Mouse (Mus musculus) forelimb bud, embryonic 11.5 days (tissue): ENCODE results near the gene St13.
A peak's percentile ranks its signal among the peaks of the same experiment; 100 is the strongest.

Experiments used
- DNase-seq: peaks from one replicate; pipeline ENCODE4 v3.0.0-alpha.2; 2012; ENCODE audit warnings: low read depth, low spot score

St13 gene

DNA sequence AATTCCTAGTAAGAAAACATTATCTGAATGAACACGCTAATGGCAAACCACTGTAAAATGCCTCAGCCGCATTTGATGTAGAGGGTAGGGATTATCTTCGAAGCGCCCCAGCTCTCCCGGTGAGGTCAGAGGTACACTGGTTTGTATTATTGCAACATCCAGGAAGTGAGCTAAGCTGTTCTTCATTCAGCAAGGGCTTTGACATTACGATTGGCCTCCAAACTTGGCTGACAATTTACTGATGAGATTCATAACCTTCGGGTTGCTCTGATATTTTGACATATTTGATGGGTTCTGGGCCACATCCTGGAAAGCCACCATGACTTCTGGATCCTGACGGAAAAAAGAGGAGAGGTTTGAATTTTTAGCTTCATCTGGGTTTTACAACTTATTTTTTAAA is 34.6 kb downstream of the St13 start:
- no peak for DNase-seq

GRCm38 (mm10) chr15:81364271-81364670 is 35.6 kb downstream of the St13 start:
- no peak for DNase-seq

GRCm38 (mm10) chr15:81362501-81362900 is 37.4 kb downstream of the St13 start:
- DNase-seq: no peak

DNA sequence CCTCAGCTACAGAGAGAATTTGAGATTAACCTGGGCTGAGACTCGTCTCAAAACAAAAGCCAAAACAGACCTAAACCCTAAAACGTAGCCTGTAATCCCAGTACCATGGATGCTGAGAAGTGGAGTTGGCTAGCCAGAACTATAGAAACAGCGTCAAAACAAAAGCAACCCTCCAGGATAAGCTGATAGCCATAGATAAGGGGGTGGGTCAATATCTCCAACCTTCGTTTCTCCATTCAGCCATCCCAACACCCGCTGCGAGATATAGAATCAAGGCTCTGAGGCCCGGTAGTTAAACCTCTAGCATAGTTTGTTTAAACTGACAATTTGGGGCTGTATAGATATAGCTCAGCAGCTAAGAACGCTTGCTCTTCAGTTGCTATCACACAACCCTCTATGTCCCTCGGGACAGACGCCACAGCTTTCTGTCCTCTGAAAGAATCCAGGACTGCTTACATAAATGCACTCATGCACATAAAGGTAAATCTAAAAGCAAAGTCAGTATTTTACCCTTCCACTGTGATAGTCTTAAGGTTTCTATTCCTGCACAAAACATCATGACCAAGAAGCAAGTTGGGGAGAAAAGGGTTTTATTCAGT is 38.4 kb downstream of the St13 start:
- no peak for DNase-seq

GRCm38 (mm10) chr15:81361022-81361404 is 38.9 kb downstream of the St13 start:
- no peak for DNase-seq

- DNase-seq: peak; percentile 96
Observed at GRCm38 (mm10) chr15:81360345-81361021, 39.4 kb downstream of the St13 start, which contains the start of gene Slc25a17. Gene Slc25a17 (minus strand): TSS chr15:81360812.

- DNase-seq: no peak
Observed at GRCm38 (mm10) chr15:81359421-81359820, 40.5 kb downstream of the St13 start.

GRCm38 (mm10) chr15:81358943-81359342 is 40.9 kb downstream of the St13 start:
- no peak for DNase-seq

- DNase-seq: no peak
Observed at GRCm38 (mm10) chr15:81356946-81357345, 42.9 kb downstream of the St13 start.

- DNase-seq: peak; percentile 70
Observed at GRCm38 (mm10) chr15:81355146-81355761, 44.6 kb downstream of the St13 start.

DNA sequence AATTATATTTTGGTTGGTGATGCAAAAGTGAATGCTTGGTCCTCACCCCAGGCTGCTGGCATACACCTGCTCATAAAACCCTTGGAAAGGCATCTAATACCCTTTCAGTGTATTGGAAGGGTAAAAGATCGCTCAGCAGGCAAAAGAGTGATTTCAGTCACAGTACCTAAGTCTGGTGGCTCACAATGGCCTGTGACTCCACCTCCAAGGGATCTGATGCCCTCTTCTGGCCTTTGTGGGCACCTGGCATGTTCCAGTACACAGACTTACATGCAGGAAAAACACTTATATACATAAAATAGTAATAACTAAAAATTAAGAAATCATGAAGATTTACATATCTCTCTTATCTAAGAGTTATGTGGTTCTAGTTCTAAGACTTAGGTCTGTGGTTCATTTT is 47.2 kb downstream of the St13 start:
- DNase-seq: no peak

GRCm38 (mm10) chr15:81350401-81350800 is 49.5 kb downstream of the St13 start:
- no peak for DNase-seq

GRCm38 (mm10) chr15:81348366-81348765 is 51.5 kb downstream of the St13 start:
- DNase-seq: no peak

DNA sequence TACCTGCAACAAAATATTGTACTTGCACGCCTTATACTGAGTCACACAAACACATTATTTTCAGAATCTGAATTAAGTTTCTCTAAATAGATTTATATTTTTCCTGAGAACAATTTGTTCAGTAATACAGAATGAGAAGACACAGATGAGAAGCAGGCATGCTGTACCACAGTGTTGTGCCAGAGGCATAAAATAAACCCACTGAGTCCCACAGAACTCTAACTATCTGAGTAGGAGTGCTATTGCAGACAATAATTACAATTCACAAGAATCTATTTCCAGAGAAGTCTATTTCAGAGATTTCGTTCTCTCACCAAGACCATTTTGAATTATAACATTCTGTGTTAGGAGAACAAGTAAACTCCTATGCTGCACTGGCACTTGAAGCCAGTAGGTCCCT is 52.4 kb downstream of the St13 start:
- no peak for DNase-seq

GRCm38 (mm10) chr15:81341426-81341825 is 58.5 kb downstream of the St13 start:
- DNase-seq: no peak

GRCm38 (mm10) chr15:81339158-81339557 is 60.7 kb downstream of the St13 start:
- DNase-seq: no peak

DNA sequence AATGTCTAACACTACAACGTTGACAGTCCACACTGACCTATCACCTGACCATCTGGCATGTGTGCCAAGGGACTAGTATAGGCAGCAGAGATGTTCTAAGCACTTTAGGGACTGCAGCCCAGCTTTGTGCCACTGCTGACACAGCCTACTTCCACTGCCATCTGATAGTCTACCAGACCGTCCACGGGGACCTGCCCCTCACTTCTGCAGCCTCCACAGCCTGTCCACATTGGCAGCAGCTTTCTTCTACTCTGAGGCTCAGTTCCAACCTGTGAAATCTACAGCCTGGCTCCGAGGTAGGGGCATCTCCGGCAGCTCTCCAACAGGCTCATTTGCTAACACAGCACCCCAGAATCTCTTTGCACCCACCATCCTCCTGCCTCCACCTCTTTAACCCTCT is 63.4 kb downstream of the St13 start:
- no peak for DNase-seq

DNA sequence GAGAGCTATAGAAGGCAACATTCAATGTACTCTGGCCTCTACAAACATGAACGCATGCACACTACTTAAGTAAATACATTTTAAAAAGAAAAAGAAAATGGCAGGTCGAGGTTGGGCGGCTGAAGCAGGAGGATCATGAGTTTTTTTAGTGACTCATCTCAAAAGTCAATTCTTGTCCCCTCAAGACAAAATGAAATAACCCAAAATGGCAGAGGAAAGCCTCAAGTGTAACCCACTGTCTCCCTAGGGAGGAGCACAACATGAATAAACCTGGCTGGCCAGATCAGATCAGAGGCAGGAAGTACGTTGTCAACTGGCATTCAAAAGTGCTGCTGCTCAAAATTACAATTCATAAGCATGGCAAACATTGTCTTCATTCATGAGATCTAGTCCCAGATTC is 67.4 kb downstream of the St13 start:
- DNase-seq: no peak

- DNase-seq: no peak
Observed at GRCm38 (mm10) chr15:81330816-81331433, 69.0 kb downstream of the St13 start.

GRCm38 (mm10) chr15:81329721-81330369 is 70.0 kb downstream of the St13 start:
- peak; percentile 55 for DNase-seq

DNA sequence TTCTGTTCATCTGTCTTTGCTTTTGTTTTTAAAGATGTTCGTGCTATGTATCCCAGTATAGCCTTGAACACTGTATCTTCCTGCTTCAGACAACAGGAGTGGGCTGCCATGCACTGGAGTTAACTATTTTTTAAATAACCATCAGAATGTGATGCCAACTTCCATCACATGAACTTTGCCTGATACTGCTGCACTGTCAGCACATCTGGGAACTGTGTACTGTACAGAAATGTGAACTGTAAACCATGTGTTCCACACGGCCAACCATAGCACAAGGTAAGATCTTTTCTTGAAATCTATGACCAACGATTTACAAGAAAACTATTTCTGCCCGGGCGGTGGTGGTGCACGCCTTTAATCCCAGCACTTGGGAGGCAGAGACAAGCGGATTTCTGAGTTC is 72.4 kb downstream of the St13 start:
- no peak for DNase-seq

DNA sequence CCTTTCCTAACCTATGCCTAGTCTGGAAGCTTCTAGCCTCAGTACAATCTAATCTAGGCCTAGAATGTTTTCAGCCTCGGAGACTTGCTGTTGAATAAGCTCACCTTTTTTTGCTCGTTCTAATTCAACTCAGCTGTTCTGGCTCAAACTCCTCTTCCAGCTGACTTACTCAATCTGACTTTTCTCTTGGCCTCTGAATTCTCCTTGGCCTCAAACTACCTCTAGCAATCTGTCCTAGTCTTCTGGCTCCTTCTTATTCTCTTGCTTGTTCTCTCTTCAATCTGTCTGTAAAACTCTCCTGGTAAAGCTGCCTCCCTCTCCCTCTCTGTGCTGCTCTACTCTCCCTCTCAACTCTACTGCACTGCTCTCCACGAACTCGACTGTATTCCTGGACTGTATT is 74.9 kb downstream of the St13 start:
- DNase-seq: no peak
